Mouse (Mus musculus) layer of hippocampus, adult 18-20 months (tissue): ENCODE measurements around the gene Gm3402. TPM values are rescaled to one million over a fixed set of nuclear protein-coding genes. Genes with fewer than 3 reads are reported as not detected.
"Not testable (repeated sequence)": the region's sequence is repeated elsewhere in the genome, so short reads cannot be mapped to it uniquely, and the experiment has no call there.

Experiments
- DNase-seq, 2 experiments: peaks; one replicate each; pipeline ENCODE4 v3.0.0; 2022; ENCODE audit warnings: low spot score in 2 of 2
- long read RNA-seq: library from polyadenylated mRNA; stranded (forward); transcript quantifications from one replicate; pipeline ENCODE4 v2.0.0, GENCODE M21; 2021
- total RNA-seq, 2 experiments: library from RNA; stranded (reverse); gene quantifications; 2 replicates each; pipeline ENCODE4 v1.2.3; 2021

Gene Gm3402
- not detected for total RNA-seq
- long read RNA-seq: 0 reads

GRCm38 (mm10) chr5:146513823-146514222, at the start of gene Gm3402:
Gm3402 (plus strand) TSS chr5:146514123.
- DNase-seq: not testable (repeated sequence)

- no peak for DNase-seq
Observed at GRCm38 (mm10) chr5:146466663-146467062, 47.3 kb upstream of the Gm3402 start.

- no peak for DNase-seq
Observed at GRCm38 (mm10) chr5:146468311-146468710, 45.6 kb upstream of the Gm3402 start.

DNA sequence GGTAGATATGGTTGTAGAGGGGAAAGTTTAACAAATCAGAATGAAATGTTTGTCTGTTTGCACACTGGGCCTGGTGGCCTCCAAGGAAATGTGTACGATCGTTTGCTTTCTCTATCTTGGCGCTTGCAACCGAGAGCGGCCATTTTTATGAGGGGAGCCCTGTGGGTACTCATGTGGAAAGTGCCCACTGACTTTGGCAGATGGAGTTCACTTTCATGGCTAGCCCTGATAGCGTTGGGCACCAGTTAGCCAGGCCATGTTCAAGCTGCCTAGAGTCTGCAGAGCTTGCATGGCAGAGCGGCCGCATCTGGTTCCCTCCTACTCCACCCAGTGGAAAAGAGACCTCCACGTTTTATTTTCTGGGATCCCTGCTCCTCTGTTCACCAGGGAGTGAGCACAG, 43.1 kb upstream of the Gm3402 start:
- DNase-seq: no peak

DNA sequence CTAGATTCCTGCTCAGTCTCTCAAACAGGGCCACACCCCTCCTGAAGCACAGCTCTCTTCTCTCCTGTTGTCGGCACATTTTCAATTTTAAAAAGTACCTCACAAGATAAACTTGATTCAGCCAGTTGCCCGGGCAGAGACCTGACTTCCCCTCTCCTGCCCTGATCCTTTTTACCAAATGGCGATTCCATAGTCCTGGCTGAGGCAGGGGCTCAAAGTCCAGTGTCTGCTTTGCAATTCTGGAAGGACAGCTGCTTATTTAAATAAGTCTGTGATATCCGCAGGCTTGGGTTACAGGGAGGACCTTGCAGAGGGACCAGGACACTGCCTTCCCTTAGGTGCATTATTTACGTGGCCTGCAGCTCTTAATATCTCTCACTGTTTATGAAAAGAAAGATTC, 42.6 kb upstream of the Gm3402 start:
- DNase-seq: no peak

- no peak for DNase-seq
Observed at GRCm38 (mm10) chr5:146471821-146472220, 42.1 kb upstream of the Gm3402 start.

GRCm38 (mm10) chr5:146479564-146479963, 34.4 kb upstream of the Gm3402 start:
- DNase-seq: peak; percentile 20 to 67

GRCm38 (mm10) chr5:146481665-146482064, 32.3 kb upstream of the Gm3402 start, which contains the start of gene Gm6408:
Gm6408 (plus strand) TSS chr5:146481965.
- DNase-seq: not testable (repeated sequence)

DNA sequence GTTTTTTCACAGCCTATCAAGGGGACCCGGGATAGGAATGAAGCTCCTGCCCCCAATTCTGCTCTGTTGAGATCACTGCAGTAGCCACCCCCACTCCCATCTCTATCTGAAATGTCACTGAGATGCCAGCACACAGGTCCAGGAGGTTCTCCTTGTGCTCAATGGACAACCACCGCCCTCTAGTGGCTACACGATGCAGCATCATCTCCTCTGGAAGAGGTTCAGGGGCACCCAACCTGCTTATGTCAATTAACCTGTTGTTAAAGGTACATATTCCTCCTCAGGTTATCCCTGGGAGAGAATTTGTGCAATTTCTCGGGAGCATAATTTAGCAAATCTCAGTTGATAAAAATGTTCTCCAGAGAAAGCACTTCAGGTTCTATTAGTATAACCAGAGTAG, 25.0 kb upstream of the Gm3402 start:
- peak in 1 of 2 experiments; percentile 56 for DNase-seq

DNA sequence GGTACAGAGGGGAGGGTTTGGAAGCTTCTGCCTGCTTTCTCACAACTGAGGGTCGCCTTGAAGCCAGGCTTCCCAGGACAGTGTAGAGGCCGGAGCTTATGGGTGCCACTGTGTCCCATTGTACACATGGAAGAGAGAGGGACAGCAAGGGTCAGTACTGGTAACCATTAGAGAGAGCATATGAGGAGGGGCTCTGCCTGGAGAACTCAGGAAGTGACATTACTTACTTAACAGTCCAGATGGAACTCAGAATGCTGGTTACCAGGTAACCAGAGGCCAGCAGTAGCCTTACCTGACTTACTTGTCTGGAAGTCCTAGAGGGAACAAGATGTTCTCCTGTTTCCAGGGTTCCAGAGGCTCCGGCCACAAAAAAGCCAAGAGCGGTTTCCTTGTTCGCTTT, 22.9 kb upstream of the Gm3402 start, which contains the start of gene Gm6370:
TSS of gene Gm6370 (plus strand) at position 301 of the 400 bp plus-strand sequence.
- DNase-seq: not testable (repeated sequence)

DNA sequence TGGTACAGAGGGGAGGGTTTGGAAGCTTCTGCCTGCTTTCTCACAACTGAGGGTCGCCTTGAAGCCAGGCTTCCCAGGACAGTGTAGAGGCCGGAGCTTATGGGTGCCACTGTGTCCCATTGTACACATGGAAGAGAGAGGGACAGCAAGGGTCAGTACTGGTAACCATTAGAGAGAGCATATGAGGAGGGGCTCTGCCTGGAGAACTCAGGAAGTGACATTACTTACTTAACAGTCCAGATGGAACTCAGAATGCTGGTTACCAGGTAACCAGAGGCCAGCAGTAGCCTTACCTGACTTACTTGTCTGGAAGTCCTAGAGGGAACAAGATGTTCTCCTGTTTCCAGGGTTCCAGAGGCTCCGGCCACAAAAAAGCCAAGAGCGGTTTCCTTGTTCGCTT, 11.8 kb upstream of the Gm3402 start, which contains the start of gene 4930449I24Rik:
TSS of gene 4930449I24Rik (plus strand) at position 301 of the 400 bp plus-strand sequence.
- not testable (repeated sequence) for DNase-seq

DNA sequence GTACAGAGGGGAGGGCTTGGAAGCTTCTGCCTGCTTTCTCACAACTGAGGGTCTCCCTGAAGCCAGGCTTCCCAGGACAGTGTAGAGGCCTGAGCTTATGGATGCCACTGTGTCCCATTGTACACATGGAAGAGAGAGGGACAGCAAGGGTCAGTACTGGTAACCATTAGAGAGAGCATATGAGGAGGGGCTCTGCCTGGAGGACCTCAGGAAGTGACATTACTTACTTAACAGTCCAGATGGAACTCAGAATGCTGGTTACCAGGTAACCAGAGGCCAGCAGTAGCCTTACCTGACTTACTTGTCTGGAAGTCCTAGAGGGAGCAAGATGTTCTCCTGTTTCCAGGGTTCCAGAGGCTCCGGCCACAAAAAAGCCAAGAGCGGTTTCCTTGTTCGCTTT, 11.6 kb downstream of the Gm3402 start, which contains the start of gene Gm3404:
TSS of gene Gm3404 (plus strand) at position 301 of the 400 bp plus-strand sequence.
- DNase-seq: not testable (repeated sequence)

GRCm38 (mm10) chr5:146537347-146537746, 23.4 kb downstream of the Gm3402 start, which contains the start of gene Gm3409:
Gm3409 (plus strand) TSS chr5:146537647.
- not testable (repeated sequence) for DNase-seq

GRCm38 (mm10) chr5:146555836-146556235, 41.9 kb downstream of the Gm3402 start, which contains the start of gene Gm3415:
Gm3415 (plus strand) TSS chr5:146556136.
- DNase-seq: not testable (repeated sequence)

- no peak for DNase-seq
Observed at GRCm38 (mm10) chr5:146564259-146564658, 50.3 kb downstream of the Gm3402 start.

Other genes starting within 250 kb of the Gm3402 start
- 100 to 1,000 TPM; 104 to 106 TPM for gene Wasf3, start 129.1 kb upstream of the Gm3402 start, total RNA-seq
- gene Gm6408, start 32.2 kb upstream of the Gm3402 start, total RNA-seq: not detected
- not detected for gene Gm6370, start 22.8 kb upstream of the Gm3402 start, total RNA-seq
- not detected for gene 4930449I24Rik, start 11.7 kb upstream of the Gm3402 start, total RNA-seq
- not detected for gene Gm3404, start 11.7 kb downstream of the Gm3402 start, total RNA-seq
- gene Gm3409, start 23.5 kb downstream of the Gm3402 start, total RNA-seq: not detected
- gene Gm3415, start 42.0 kb downstream of the Gm3402 start, total RNA-seq: not detected
- 10 to 100 TPM; 33.5 to 37.5 TPM for gene Gpr12, start 71.1 kb downstream of the Gm3402 start, total RNA-seq